Mouse (Mus musculus): ENCODE measurements around the gene Ism1.

DNA sequence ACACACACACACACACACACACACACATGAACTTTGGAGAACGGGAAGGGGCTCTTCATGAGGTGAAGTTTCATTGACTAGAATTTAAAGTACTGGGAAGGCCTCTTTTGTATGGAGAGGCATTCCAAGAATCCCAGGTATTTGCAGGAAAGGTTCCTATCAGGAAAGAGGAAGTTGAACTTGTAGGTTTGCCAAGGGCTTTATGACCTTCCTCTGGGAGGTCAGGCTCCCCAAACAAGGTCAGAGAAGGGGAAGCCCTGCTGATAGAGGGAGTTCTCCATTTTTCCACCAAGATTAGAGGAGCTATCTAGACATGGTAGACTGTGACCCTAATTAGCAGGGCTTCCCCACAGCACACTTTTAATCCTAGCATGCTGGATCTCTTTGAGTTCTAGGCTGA, 39.8 kb downstream of the Ism1 start:
- TF ChIP-seq CTCF (IDR thresholded peaks at IDR 0.05; ENCODE audit: borderline replicate concordance, extremely low read depth, insufficient read depth, insufficient read length) (no peak), POLR2A (IDR thresholded peaks at IDR 0.05; ENCODE audit: borderline replicate concordance, extremely low read depth, insufficient read depth, insufficient read length, poor library complexity, severe bottlenecking) (no peak)

All from brain, embryonic 14.5 days (tissue).